Mouse (Mus musculus) forebrain, embryonic 11.5 days (tissue): Measurements from ENCODE around the gene Iqsec1. TPM values are rescaled to one million over a fixed set of nuclear protein-coding genes. Genes with fewer than 3 reads are reported as not detected.

Source experiments
- ATAC-seq: fragments of 200-750 bp; cut with Nextera tagmentation; replicated peaks from 2 replicates; pipeline ENCODE4 v1.8.0; 2017; ENCODE audit warnings: moderate TSS enrichment; ENCODE audit not compliant: low FRiP score
- DNase-seq: peaks from one replicate; pipeline ENCODE4 v3.0.0-alpha.2; 2017; ENCODE audit warnings: low spot score
- H3K27ac ChIP-seq: fragments of 300-500 bp; sonication (generic); 2 replicates; pipeline ENCODE4 v1.5.1; 2014; ENCODE audit warnings: low read depth, low read length
- H3K27me3 ChIP-seq: fragments of 300-500 bp; sonication (generic); 2 replicates; pipeline ENCODE4 v1.6.1; 2014; ENCODE audit warnings: mild to moderate bottlenecking, low read length, mixed read lengths; ENCODE audit not compliant: control insufficient read depth, insufficient read depth
- H3K36me3 ChIP-seq: fragments of 300-500 bp; sonication (generic); 2 replicates; pipeline ENCODE4 v1.6.1; 2014; ENCODE audit warnings: mild to moderate bottlenecking, low read length, moderate library complexity, mixed read lengths; ENCODE audit not compliant: control insufficient read depth, insufficient read depth
- H3K4me1 ChIP-seq: fragments of 300-500 bp; sonication (generic); replicated peaks from 2 replicates; pipeline ENCODE4 v1.6.1; 2014; ENCODE audit warnings: low read length, mixed read lengths; ENCODE audit not compliant: control insufficient read depth, insufficient read depth
- H3K4me2 ChIP-seq: fragments of 300-500 bp; sonication (generic); 2 replicates; pipeline ENCODE4 v1.6.1; 2014; ENCODE audit warnings: low read depth, mild to moderate bottlenecking, low read length, moderate library complexity, mixed read lengths; ENCODE audit not compliant: severe bottlenecking
- H3K4me3 ChIP-seq: fragments of 300-500 bp; sonication (generic); 2 replicates; pipeline ENCODE4 v1.5.1; 2014; ENCODE audit warnings: low read depth, low read length
- H3K9ac ChIP-seq: fragments of 300-500 bp; sonication (generic); 2 replicates; pipeline ENCODE4 v1.6.1; 2014; ENCODE audit warnings: low read length
- H3K9me3 ChIP-seq: fragments of 300-500 bp; sonication (generic); 2 replicates; pipeline ENCODE4 v1.6.1; 2016; ENCODE audit warnings: low read length, mixed read lengths; ENCODE audit not compliant: control insufficient read depth
- WGBS: fragments of 180-500 bp; shearing (Covaris S2); extraction: QIAGEN DNeasy Blood & Tissue Kit; methylation state at CpG from one replicate; pipeline ENCODE4 v1.1.7; 2014; 5-methylcytosine and 5-hydroxymethylcytosine counted together
- polyA plus RNA-seq: library from polyadenylated mRNA; unstranded; fragments of >200 nt; fragmentation: Nextera tagmentation; extraction: Ambion mirVana; gene quantifications from 2 replicates; pipeline ENCODE4 v1.2.1, GENCODE M21; 2014

Iqsec1 gene
- polyA plus RNA-seq, 1 experiment from 2014 or later: 15.0 TPM

- Histone ChIP-seq H3K4me2 (no peak overlapping the region), H3K27me3 (no peaks in the 10 kb centered on the region), H3K4me1 (peaks cover 6% of the 10 kb centered on the region; the same call in 1 of the 2 replicates), H3K9ac (no peak overlapping the region), H3K9me3 (no peaks in the 10 kb centered on the region), H3K4me3 (no peak overlapping the region), H3K36me3 (no peaks in the 10 kb centered on the region), H3K27ac (no peak overlapping the region)
- DNase-seq (no peak), ATAC-seq (no peak)
Observed at GRCm38 (mm10) chr6:90790901-90791300, 197.6 kb downstream of the Iqsec1 start.

GRCm38 (mm10) chr6:90789520-90789919, 199.0 kb downstream of the Iqsec1 start:
- ATAC-seq (no peak), DNase-seq (no peak)
- 31% methylated on average over 5 of the region's 5 CpGs for WGBS
- no peaks in the 10 kb centered on the region for H3K36me3 ChIP-seq
- no peak overlapping the region for H3K4me2 ChIP-seq
- no peaks in the 10 kb centered on the region for H3K9me3 ChIP-seq
- no peak overlapping the region for H3K27ac ChIP-seq
- no peak overlapping the region for H3K9ac ChIP-seq
- H3K4me1 ChIP-seq: peaks cover 8% of the 10 kb centered on the region; the same call in 1 of the 2 replicates
- no peak overlapping the region for H3K4me3 ChIP-seq
- no peaks in the 10 kb centered on the region for H3K27me3 ChIP-seq

- no peaks in the 10 kb centered on the region for H3K36me3 ChIP-seq
- H3K4me2 ChIP-seq: no peak overlapping the region
- no peaks in the 10 kb centered on the region for H3K27me3 ChIP-seq
- DNase-seq (no peak), ATAC-seq (no peak)
- H3K9ac ChIP-seq: no peak overlapping the region
- no peak overlapping the region for H3K4me3 ChIP-seq
- WGBS: 97% methylated on average over 3 of the region's 3 CpGs
- peaks cover 27% of the 10 kb centered on the region for H3K4me1 ChIP-seq
- no peaks in the 10 kb centered on the region for H3K9me3 ChIP-seq
- no peak overlapping the region for H3K27ac ChIP-seq
Observed at GRCm38 (mm10) chr6:90787587-90787986, 200.9 kb downstream of the Iqsec1 start.

- no peaks in the 10 kb centered on the region for H3K36me3 ChIP-seq
- 62% methylated on average over 6 of the region's 6 CpGs for WGBS
- ATAC-seq: no peak
- no peak for DNase-seq
- H3K9ac ChIP-seq: no peak overlapping the region
- peaks cover 28% of the 10 kb centered on the region for H3K4me1 ChIP-seq
- no peak overlapping the region for H3K27ac ChIP-seq
- H3K4me2 ChIP-seq: no peak overlapping the region
- H3K9me3 ChIP-seq: no peaks in the 10 kb centered on the region
- no peaks in the 10 kb centered on the region for H3K27me3 ChIP-seq
- H3K4me3 ChIP-seq: no peak overlapping the region
Observed at GRCm38 (mm10) chr6:90787036-90787435, 201.4 kb downstream of the Iqsec1 start.

- 18% methylated on average over 3 of the region's 3 CpGs for WGBS
Observed at GRCm38 (mm10) chr6:90786589-90786988, 201.9 kb downstream of the Iqsec1 start.

GRCm38 (mm10) chr6:90783945-90784344, 204.5 kb downstream of the Iqsec1 start:
- H3K4me1 ChIP-seq: peaks cover 44% of the 10 kb centered on the region
- H3K27ac ChIP-seq: peak overlapping the region; percentile 99
- no peak overlapping the region for H3K4me3 ChIP-seq
- ATAC-seq: no peak
- peak overlapping the region; percentile 14 for H3K9ac ChIP-seq
- WGBS: 35% methylated on average over 4 of the region's 4 CpGs
- H3K9me3 ChIP-seq: no peaks in the 10 kb centered on the region
- H3K4me2 ChIP-seq: no peak overlapping the region
- H3K36me3 ChIP-seq: no peaks in the 10 kb centered on the region
- H3K27me3 ChIP-seq: no peaks in the 10 kb centered on the region
- no peak for DNase-seq

More at GRCm38 (mm10) chr6:90786589-90786988, 201.9 kb downstream of the Iqsec1 start:
- H3K36me3 ChIP-seq: no peaks in the 10 kb centered on the region
- ATAC-seq (no peak), DNase-seq (no peak)
- H3K9me3 ChIP-seq: no peaks in the 10 kb centered on the region
- no peaks in the 10 kb centered on the region for H3K27me3 ChIP-seq
- H3K27ac ChIP-seq: no peak overlapping the region
- H3K9ac ChIP-seq: no peak overlapping the region
- peaks cover 28% of the 10 kb centered on the region for H3K4me1 ChIP-seq
- H3K4me2 ChIP-seq: no peak overlapping the region
- no peak overlapping the region for H3K4me3 ChIP-seq

- H3K36me3 ChIP-seq: no peaks in the 10 kb centered on the region
- no peak for DNase-seq
- no peak overlapping the region; the same call in 1 of the 2 replicates for H3K9ac ChIP-seq
- H3K4me3 ChIP-seq: no peak overlapping the region
- no peaks in the 10 kb centered on the region for H3K9me3 ChIP-seq
- no peak for ATAC-seq
- no peaks in the 10 kb centered on the region for H3K27me3 ChIP-seq
- H3K4me2 ChIP-seq: no peak overlapping the region
- H3K27ac ChIP-seq: peak overlapping the region; percentile 99
- peaks cover 44% of the 10 kb centered on the region for H3K4me1 ChIP-seq
Observed at GRCm38 (mm10) chr6:90783176-90783575, 205.3 kb downstream of the Iqsec1 start.

- WGBS: 9% methylated on average over 19 of the region's 19 CpGs
- no peaks in the 10 kb centered on the region for H3K27me3 ChIP-seq
- DNase-seq (peak; percentile 90), ATAC-seq (peak; percentile 87)
- peak overlapping the region; percentile 99 for H3K27ac ChIP-seq
- peak overlapping the region; percentile 68 for H3K4me2 ChIP-seq
- peak overlapping the region; percentile 31 for H3K4me3 ChIP-seq
- peak overlapping the region; percentile 82 for H3K9ac ChIP-seq
- H3K36me3 ChIP-seq: no peaks in the 10 kb centered on the region
- H3K4me1 ChIP-seq: peaks cover 44% of the 10 kb centered on the region
- no peaks in the 10 kb centered on the region for H3K9me3 ChIP-seq
Observed at GRCm38 (mm10) chr6:90781921-90782770, 206.3 kb downstream of the Iqsec1 start.

- Histone ChIP-seq H3K36me3 (no peaks in the 10 kb centered on the region), H3K27me3 (no peaks in the 10 kb centered on the region), H3K27ac (no peak overlapping the region), H3K4me3 (peak overlapping the region; percentile 31), H3K9me3 (no peaks in the 10 kb centered on the region), H3K4me2 (peak overlapping the region; percentile 68), H3K4me1 (peaks cover 37% of the 10 kb centered on the region), H3K9ac (peak overlapping the region; percentile 82)
- ATAC-seq: no peak
- WGBS: 58% methylated on average over 2 of the region's 2 CpGs
- DNase-seq: no peak
Observed at GRCm38 (mm10) chr6:90780532-90780931, 208.0 kb downstream of the Iqsec1 start.
